Mouse (Mus musculus): ENCODE results near the gene Lenep.

DNA sequence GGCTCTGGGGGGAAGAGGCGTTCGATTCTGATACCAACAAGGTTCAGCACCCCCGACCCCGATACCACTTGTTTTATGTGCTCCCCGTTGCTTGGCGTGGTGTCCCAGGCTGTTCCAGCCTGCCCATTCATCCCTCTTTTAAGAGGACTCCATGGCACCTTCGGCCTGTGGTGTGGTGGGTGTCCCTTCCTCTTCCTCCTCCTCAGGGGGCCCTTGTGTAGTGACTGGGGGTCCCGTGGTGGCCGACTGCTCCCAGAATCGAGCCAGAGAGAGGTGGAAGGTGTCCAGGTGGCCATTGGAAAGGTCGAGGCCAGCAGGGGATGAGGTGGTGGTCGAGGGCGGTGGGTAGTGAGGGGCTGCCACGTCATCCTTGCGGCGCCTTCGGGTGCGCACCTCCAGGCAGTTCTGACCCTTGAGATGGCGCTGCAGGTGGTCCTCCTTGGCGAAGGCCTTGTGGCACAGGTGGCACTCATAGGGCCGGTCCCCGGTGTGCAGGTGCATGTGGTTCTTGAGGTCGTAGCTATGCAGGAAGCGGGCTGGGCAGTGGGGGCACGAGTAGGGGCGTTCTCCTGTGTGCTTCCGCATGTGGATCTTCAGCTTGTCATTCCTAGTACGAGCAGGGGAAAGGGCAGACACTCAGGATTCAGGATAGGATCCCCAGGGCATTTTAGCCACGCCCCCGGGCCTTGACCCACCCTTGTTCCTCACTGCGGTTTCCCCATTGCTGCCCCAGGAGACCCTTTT lies 23.0 kb downstream of the Lenep start:
- no peak for TF ChIP-seq GATA1 (IDR thresholded peaks at IDR 0.05; ENCODE audit: low read length)
- no peak for TF ChIP-seq TAL1 (IDR thresholded peaks at IDR 0.05; ENCODE audit: low read length)

Measured in erythroblast, embryonic 14.5 days (primary cell).